Mouse (Mus musculus): ENCODE data around the gene Gm10471. TPM values are rescaled to one million over a fixed set of nuclear protein-coding genes. Genes with fewer than 3 reads are reported as not detected.
"Not testable (repeated sequence)": the region's sequence is repeated elsewhere in the genome, so short reads cannot be mapped to it uniquely, and the experiment has no call there.

The Gm10471 gene
- polyA plus RNA-seq (2015; fragmentation: Nextera tagmentation; extraction: Ambion mirVana): not detected in 2 replicates

DNA sequence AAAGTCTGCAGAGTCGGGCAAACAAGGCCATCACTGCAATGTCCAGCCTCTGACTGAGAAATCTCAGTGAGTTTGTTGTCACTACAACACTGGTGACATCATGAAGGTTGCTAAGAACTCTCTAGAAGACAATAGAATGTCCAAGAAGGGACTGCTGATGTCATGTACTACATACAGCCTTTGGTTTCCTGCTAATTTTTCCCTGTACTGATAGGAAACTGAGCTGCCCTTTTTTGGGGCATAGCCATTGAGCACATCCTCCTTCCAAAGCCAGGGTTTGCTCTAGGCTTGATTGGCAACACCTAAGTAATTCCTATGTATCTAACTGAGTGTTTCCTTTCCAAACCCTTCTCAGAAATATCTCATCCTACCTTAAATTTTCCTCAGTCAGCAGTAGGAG, at the start of gene Gm10471:
Gm10471 (minus strand) TSS at position 101 of the 400 bp plus-strand sequence.
- not testable (repeated sequence) for H3K27me3 ChIP-seq; H3K27ac ChIP-seq; H3K4me1 ChIP-seq; H3K36me3 ChIP-seq; H3K9ac ChIP-seq; ATAC-seq (ENCODE audit: borderline replicate concordance, extremely low read depth, low FRiP score, low TSS enrichment); H3K9me3 ChIP-seq; H3K4me3 ChIP-seq; H3K4me2 ChIP-seq
- 70% methylated on average over 1 of the region's 1 CpGs for WGBS

DNA sequence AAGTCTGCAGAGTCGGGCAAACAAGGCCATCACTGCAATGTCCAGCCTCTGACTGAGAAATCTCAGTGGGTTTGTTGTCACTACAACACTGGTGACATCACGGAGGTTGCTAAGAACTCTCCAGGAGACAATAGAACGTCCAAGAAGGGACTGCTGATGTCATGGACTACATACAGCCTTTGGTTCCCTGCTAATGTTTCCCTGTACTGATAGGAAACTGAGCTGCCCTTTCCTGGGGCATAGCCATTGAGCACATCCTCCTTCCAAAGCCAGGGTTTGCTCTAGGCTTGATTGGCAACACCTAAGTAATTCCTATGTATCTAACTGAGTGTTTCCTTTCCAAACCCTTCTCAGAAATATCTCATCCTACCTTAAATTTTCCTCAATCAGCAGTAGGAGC, 32.2 kb upstream of the Gm10471 start, which contains the start of gene Gm10220:
Gm10220 (minus strand) TSS at position 101 of the 400 bp plus-strand sequence.
- no CpG with 5 or more reads among the region's 3 CpGs for WGBS
- not testable (repeated sequence) for H3K9ac ChIP-seq; H3K9me3 ChIP-seq; ATAC-seq (ENCODE audit: borderline replicate concordance, extremely low read depth, low FRiP score, low TSS enrichment); H3K4me1 ChIP-seq; H3K4me2 ChIP-seq; H3K27ac ChIP-seq; H3K27me3 ChIP-seq; H3K4me3 ChIP-seq; H3K36me3 ChIP-seq

DNA sequence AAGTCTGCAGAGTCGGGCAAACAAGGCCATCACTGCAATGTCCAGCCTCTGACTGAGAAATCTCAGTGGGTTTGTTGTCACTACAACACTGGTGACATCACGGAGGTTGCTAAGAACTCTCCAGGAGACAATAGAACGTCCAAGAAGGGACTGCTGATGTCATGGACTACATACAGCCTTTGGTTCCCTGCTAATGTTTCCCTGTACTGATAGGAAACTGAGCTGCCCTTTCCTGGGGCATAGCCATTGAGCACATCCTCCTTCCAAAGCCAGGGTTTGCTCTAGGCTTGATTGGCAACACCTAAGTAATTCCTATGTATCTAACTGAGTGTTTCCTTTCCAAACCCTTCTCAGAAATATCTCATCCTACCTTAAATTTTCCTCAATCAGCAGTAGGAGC, 16.2 kb upstream of the Gm10471 start, which contains the start of gene 5031410I06Rik:
5031410I06Rik (minus strand) TSS at position 101 of the 400 bp plus-strand sequence.
- H3K4me3 ChIP-seq; H3K9me3 ChIP-seq; H3K9ac ChIP-seq; H3K27ac ChIP-seq; H3K4me2 ChIP-seq; H3K27me3 ChIP-seq; ATAC-seq (ENCODE audit: borderline replicate concordance, extremely low read depth, low FRiP score, low TSS enrichment); H3K36me3 ChIP-seq; H3K4me1 ChIP-seq: not testable (repeated sequence)
- WGBS: no CpG with 5 or more reads among the region's 3 CpGs

DNA sequence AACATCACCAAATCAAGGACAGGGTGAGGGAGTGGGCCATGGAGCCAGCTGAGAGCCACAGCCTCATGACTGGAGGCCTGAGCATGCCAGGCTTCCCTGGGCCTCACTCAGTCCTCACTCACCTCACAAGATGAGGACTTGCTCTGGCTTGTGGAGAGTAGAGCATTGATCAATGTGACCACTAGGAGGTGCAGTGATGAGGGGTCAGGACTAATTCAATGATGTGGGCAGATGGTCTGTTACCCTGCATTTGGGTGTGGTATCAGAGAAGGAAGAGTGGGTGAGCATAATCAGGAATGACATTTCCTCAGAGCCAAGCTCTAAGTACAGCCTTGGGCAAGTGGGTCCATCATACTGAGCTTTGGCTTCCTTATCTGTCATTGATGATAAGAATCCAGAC, 10.1 kb downstream of the Gm10471 start:
- not testable (repeated sequence) for H3K4me1 ChIP-seq; H3K4me3 ChIP-seq; H3K27ac ChIP-seq; H3K9ac ChIP-seq; H3K27me3 ChIP-seq; H3K9me3 ChIP-seq; ATAC-seq (ENCODE audit: borderline replicate concordance, extremely low read depth, low FRiP score, low TSS enrichment); H3K4me2 ChIP-seq; H3K36me3 ChIP-seq

DNA sequence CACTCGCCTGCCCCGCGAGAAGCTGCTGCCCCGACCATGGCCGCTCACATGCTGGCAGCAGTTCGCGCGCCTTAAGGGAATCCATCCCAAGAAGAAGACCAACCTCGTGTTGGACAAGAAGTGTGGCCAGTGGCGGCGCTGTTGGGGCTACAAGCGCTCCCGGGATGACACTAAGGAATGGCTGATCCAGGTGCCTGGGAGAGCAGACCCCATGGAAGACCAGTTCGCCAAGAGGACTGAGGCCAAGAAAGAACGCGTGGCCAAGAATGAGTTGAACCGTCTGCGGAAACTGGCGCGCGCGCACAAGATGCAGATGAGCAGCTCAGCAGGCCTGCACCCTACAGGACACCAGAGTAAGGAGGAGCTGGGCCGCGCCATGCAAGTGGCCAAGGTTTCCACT, 18.4 kb downstream of the Gm10471 start:
- no peaks in the 10 kb centered on the region for H3K27me3 ChIP-seq
- WGBS: 83% methylated on average over 24 of the region's 24 CpGs
- no peak overlapping the region for H3K9ac ChIP-seq

DNA sequence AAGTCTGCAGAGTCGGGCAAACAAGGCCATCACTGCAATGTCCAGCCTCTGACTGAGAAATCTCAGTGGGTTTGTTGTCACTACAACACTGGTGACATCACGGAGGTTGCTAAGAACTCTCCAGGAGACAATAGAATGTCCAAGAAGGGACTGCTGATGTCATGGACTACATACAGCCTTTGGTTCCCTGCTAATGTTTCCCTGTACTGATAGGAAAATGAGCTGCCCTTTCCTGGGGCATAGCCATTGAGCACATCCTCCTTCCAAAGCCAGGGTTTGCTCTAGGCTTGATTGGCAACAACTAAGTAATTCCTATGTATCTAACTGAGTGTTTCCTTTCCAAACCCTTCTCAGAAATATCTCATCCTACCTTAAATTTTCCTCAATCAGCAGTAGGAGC, 30.6 kb downstream of the Gm10471 start, which contains the start of gene Gm7347:
Gm7347 (minus strand) TSS at position 101 of the 400 bp plus-strand sequence.
- H3K9ac ChIP-seq; H3K36me3 ChIP-seq; ATAC-seq (ENCODE audit: borderline replicate concordance, extremely low read depth, low FRiP score, low TSS enrichment); H3K27ac ChIP-seq; H3K4me3 ChIP-seq; H3K4me1 ChIP-seq; H3K9me3 ChIP-seq; H3K27me3 ChIP-seq; H3K4me2 ChIP-seq: not testable (repeated sequence)
- WGBS: no CpG with 5 or more reads among the region's 2 CpGs

More for the DNA sequence above, 18.4 kb downstream of the Gm10471 start:
- no peaks in the 10 kb centered on the region for H3K9me3 ChIP-seq
- no peaks in the 10 kb centered on the region for H3K36me3 ChIP-seq
- H3K4me3 ChIP-seq: no peak overlapping the region
- no peak for ATAC-seq (ENCODE audit: borderline replicate concordance, extremely low read depth, low FRiP score, low TSS enrichment)
- H3K27ac ChIP-seq: no peak overlapping the region
- H3K4me2 ChIP-seq: no peak overlapping the region
- no peaks in the 10 kb centered on the region for H3K4me1 ChIP-seq

DNA sequence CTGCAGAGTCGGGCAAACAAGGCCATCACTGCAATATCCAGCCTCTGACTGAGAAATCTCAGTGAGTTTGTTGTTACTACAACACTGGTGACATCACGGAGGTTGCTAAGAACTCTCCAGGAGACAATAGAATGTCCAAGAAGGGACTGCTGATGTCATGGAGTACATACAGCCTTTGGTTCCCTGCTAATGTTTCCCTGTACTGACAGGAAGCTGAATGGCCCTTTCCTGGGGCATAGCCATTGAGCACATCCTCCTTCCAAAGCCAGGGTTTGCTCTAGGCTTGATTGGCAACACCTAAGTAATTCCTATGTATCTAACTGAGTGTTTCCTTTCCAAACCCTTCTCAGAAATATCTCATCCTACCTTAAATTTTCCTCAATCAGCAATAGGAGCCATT, 49.6 kb downstream of the Gm10471 start, which contains the start of gene Speer4a:
Speer4a (minus strand) TSS at position 101 of the 400 bp plus-strand sequence.
- not testable (repeated sequence) for ATAC-seq (ENCODE audit: borderline replicate concordance, extremely low read depth, low FRiP score, low TSS enrichment); H3K27me3 ChIP-seq; H3K36me3 ChIP-seq; H3K9me3 ChIP-seq; H3K9ac ChIP-seq; H3K4me3 ChIP-seq; H3K27ac ChIP-seq; H3K4me2 ChIP-seq; H3K4me1 ChIP-seq
- WGBS: 76% methylated on average over 2 of the region's 2 CpGs

Other genes starting within 250 kb of the Gm10471 start
- gene Gm21663, start 146.9 kb downstream of the Gm10471 start, polyA plus RNA-seq (2015; fragmentation: Nextera tagmentation; extraction: Ambion mirVana): not detected in 2 replicates
- gene Gm21671, start 134.9 kb downstream of the Gm10471 start, polyA plus RNA-seq (2015; fragmentation: Nextera tagmentation; extraction: Ambion mirVana): not detected in 2 replicates
- not detected in 2 replicates for gene Gm21680, start 116.6 kb downstream of the Gm10471 start, polyA plus RNA-seq (2015; fragmentation: Nextera tagmentation; extraction: Ambion mirVana)
- gene Gm21698, start 100.6 kb downstream of the Gm10471 start, polyA plus RNA-seq (2015; fragmentation: Nextera tagmentation; extraction: Ambion mirVana): 0.09 TPM in 1 of 2 replicates, not detected in the other
- 0.09 TPM in 1 of 2 replicates, not detected in the other for gene Gm1979, start 84.5 kb downstream of the Gm10471 start, polyA plus RNA-seq (2015; fragmentation: Nextera tagmentation; extraction: Ambion mirVana)
- not detected in 2 replicates for gene Gm5862, start 66.4 kb downstream of the Gm10471 start, polyA plus RNA-seq (2015; fragmentation: Nextera tagmentation; extraction: Ambion mirVana)
- gene Speer4a, start 49.7 kb downstream of the Gm10471 start, polyA plus RNA-seq (2015; fragmentation: Nextera tagmentation; extraction: Ambion mirVana): not detected in 2 replicates
- 0.05 TPM in 1 of 2 replicates, not detected in the other for gene Gm7347, start 30.7 kb downstream of the Gm10471 start, polyA plus RNA-seq (2015; fragmentation: Nextera tagmentation; extraction: Ambion mirVana)
- 0.05 TPM in 1 of 2 replicates, not detected in the other for gene 5031410I06Rik, start 16.1 kb upstream of the Gm10471 start, polyA plus RNA-seq (2015; fragmentation: Nextera tagmentation; extraction: Ambion mirVana)
- not detected in 2 replicates for gene Gm10220, start 32.1 kb upstream of the Gm10471 start, polyA plus RNA-seq (2015; fragmentation: Nextera tagmentation; extraction: Ambion mirVana)
- not detected in 2 replicates for gene Gm7361, start 168.4 kb upstream of the Gm10471 start, polyA plus RNA-seq (2015; fragmentation: Nextera tagmentation; extraction: Ambion mirVana)

Measured in lung, embryonic 15.5 days (tissue).